Mouse (Mus musculus): ENCODE measurements around the gene Galk2. TPM values are rescaled to one million over a fixed set of nuclear protein-coding genes. Genes with fewer than 3 reads are reported as not detected.

The Galk2 gene
- total and polyA plus RNA-seq, 3 experiments, result 8.9 to 10.1 (median 10.1) TPM

DNA sequence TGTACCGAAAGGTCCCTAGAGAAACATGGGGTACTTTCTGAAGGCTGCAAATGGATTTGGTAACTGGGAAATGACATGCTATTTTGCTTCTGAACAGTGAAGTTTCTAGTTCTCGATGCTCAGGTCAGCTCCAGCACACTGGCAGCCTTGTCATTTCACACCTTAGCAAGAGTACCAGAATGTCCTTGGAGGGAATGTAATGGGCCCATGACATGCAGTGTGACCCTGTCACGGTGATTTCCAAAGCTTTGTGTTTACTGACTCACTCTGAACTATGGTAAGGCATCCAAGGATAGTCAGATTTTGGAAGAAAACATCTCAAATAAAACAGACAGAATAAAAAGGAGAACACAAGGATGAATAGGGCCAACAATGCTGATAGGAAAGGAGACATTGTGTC is 42.5 kb downstream of the Galk2 start:
- TF ChIP-seq CTCF (IDR thresholded peaks at IDR 0.05), result no peak
- TF ChIP-seq EP300 (IDR thresholded peaks at IDR 0.05; ENCODE audit: insufficient read depth, low read depth, low read length), result no peak
- no peak for TF ChIP-seq POLR2A (IDR thresholded peaks at IDR 0.05; ENCODE audit: insufficient read depth, low read depth, low read length)
- Histone ChIP-seq H3K9ac (ENCODE audit: low read depth, low read length) (no peak overlapping the region), H3K4me3 (no peak overlapping the region), H3K79me2 (replicated peaks; ENCODE audit: control insufficient read depth, insufficient read depth, low read length) (no peaks in the 10 kb centered on the region), H3K27me3 (ENCODE audit: control insufficient read depth, insufficient read depth, low read length) (no peaks in the 10 kb centered on the region), H3K4me1 (ENCODE audit: control insufficient read depth, insufficient read depth, low read length) (no peaks in the 10 kb centered on the region), H3K36me3 (ENCODE audit: control insufficient read depth, insufficient read depth, low read length) (no peaks in the 10 kb centered on the region), H3K27ac (no peak overlapping the region)
- intact Hi-C loops (cut with DNase I), result no loop called here
- no peak for DNase-seq
- 81% methylated on average over 3 of the region's 3 CpGs for WGBS

- H3K9ac ChIP-seq (ENCODE audit: low read depth, low read length), result no peak overlapping the region
- no peaks in the 10 kb centered on the region for H3K4me1 ChIP-seq (ENCODE audit: control insufficient read depth, insufficient read depth, low read length)
- no peak for DNase-seq
- H3K79me2 ChIP-seq (replicated peaks; ENCODE audit: control insufficient read depth, insufficient read depth, low read length), result no peaks in the 10 kb centered on the region
- WGBS, result 83% methylated on average over 4 of the region's 4 CpGs
- no peak overlapping the region for H3K27ac ChIP-seq
- H3K27me3 ChIP-seq (ENCODE audit: control insufficient read depth, insufficient read depth, low read length), result no peaks in the 10 kb centered on the region
- TF ChIP-seq CTCF (IDR thresholded peaks at IDR 0.05), result no peak
- no peak for TF ChIP-seq EP300 (IDR thresholded peaks at IDR 0.05; ENCODE audit: insufficient read depth, low read depth, low read length)
- TF ChIP-seq POLR2A (IDR thresholded peaks at IDR 0.05; ENCODE audit: insufficient read depth, low read depth, low read length), result no peak
- no peaks in the 10 kb centered on the region for H3K36me3 ChIP-seq (ENCODE audit: control insufficient read depth, insufficient read depth, low read length)
- intact Hi-C loops (cut with DNase I), result no loop called here
- H3K4me3 ChIP-seq, result no peak overlapping the region
These were observed 47.6 kb downstream of the Galk2 start for GRCm38 (mm10) chr2:125906407-125907066.

DNA sequence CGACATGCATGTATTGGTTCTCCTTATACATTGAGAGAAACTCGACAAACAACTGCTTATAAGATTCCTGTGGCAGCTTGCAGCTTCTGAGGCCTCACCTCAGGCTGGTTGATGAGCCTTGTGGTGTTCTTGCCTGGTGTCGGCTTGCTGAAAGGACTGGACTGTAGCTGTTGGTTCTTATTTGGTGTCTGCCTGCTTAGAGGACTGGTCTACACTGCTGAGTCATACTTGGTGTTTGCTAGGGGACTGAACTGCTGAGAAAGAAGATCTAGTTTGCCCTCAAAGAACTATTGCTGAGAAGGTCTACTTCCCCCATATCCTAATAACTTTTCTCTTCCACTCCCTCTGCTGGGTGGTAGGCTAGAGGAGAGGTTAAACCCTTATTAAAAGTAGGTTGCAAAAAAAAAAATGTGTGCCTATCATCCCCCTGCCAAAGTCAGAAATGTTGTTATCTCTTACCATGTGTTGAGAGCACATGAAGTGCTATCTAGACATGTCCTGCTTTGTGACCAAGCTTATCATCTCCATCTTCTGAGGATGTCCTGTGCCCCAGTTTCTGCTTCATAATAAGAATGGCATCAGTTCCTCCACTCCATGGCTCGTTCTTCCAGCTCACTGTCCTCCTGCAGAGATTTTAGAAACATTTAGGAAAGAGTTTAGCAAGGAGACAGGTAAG is 48.8 kb downstream of the Galk2 start:
- Histone ChIP-seq H3K27ac (no peak overlapping the region), H3K4me3 (no peak overlapping the region), H3K79me2 (replicated peaks; ENCODE audit: control insufficient read depth, insufficient read depth, low read length) (no peaks in the 10 kb centered on the region), H3K36me3 (ENCODE audit: control insufficient read depth, insufficient read depth, low read length) (no peaks in the 10 kb centered on the region), H3K4me1 (ENCODE audit: control insufficient read depth, insufficient read depth, low read length) (no peaks in the 10 kb centered on the region), H3K9ac (ENCODE audit: low read depth, low read length) (no peak overlapping the region), H3K27me3 (ENCODE audit: control insufficient read depth, insufficient read depth, low read length) (no peaks in the 10 kb centered on the region)
- WGBS, result 79% methylated on average over 4 of the region's 4 CpGs
- TF ChIP-seq CTCF (IDR thresholded peaks at IDR 0.05), result no peak
- TF ChIP-seq POLR2A (IDR thresholded peaks at IDR 0.05; ENCODE audit: insufficient read depth, low read depth, low read length), result no peak
- TF ChIP-seq EP300 (IDR thresholded peaks at IDR 0.05; ENCODE audit: insufficient read depth, low read depth, low read length), result no peak
- no peak for DNase-seq
- intact Hi-C loops (cut with DNase I), result no loop called here

DNA sequence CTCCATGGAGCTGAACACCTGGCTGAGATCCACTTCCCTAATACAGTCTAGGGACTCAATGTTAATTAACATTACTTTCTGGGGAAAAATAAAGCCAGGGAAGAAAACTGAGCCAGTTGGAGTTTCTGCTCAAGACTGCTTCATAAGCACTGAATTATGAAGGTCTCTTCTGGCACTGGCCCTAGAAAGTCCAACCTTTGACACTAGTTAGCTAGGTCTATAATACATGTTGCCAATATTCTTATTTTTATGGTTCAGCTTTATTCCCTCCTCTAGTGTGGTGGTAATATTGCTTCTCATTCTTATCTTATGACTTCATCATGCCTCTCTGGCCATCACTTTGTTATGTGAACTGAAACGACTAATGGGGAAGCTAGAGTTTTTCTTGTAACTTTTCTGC is 55.3 kb downstream of the Galk2 start:
- H3K4me3 ChIP-seq, result no peak overlapping the region
- no peaks in the 10 kb centered on the region for H3K27me3 ChIP-seq (ENCODE audit: control insufficient read depth, insufficient read depth, low read length)
- H3K36me3 ChIP-seq (ENCODE audit: control insufficient read depth, insufficient read depth, low read length), result no peaks in the 10 kb centered on the region
- no peak overlapping the region for H3K27ac ChIP-seq
- intact Hi-C loops (cut with DNase I), result no loop called here
- H3K4me1 ChIP-seq (ENCODE audit: control insufficient read depth, insufficient read depth, low read length), result no peaks in the 10 kb centered on the region
- TF ChIP-seq POLR2A (IDR thresholded peaks at IDR 0.05; ENCODE audit: insufficient read depth, low read depth, low read length) (no peak), CTCF (IDR thresholded peaks at IDR 0.05) (no peak), EP300 (IDR thresholded peaks at IDR 0.05; ENCODE audit: insufficient read depth, low read depth, low read length) (no peak)
- H3K79me2 ChIP-seq (replicated peaks; ENCODE audit: control insufficient read depth, insufficient read depth, low read length), result no peaks in the 10 kb centered on the region
- no peak overlapping the region for H3K9ac ChIP-seq (ENCODE audit: low read depth, low read length)
- DNase-seq, result no peak
- WGBS, result 50% methylated on average over 1 of the region's 1 CpGs

DNA sequence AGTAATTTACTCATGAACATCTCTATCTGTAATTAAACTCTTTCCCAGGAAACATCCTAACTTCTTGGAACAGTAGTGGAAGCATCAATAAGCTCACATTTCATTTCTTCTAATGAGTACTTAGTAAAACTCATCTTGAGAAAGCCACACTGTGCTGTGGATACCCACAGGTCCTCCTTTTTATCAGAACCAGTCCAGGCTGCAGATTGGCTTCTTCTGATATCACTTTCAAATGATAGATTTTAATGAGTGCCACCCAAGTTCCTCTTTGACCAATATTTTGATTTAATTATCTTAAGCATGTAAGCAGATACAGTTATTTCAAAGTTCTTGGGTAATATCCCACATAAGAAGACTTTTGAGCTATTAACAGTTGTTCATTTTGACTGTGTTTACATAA is 55.8 kb downstream of the Galk2 start:
- Histone ChIP-seq H3K27ac (no peak overlapping the region), H3K79me2 (replicated peaks; ENCODE audit: control insufficient read depth, insufficient read depth, low read length) (no peaks in the 10 kb centered on the region), H3K4me1 (ENCODE audit: control insufficient read depth, insufficient read depth, low read length) (no peaks in the 10 kb centered on the region), H3K36me3 (ENCODE audit: control insufficient read depth, insufficient read depth, low read length) (no peaks in the 10 kb centered on the region), H3K4me3 (no peak overlapping the region), H3K9ac (ENCODE audit: low read depth, low read length) (no peak overlapping the region), H3K27me3 (ENCODE audit: control insufficient read depth, insufficient read depth, low read length) (no peaks in the 10 kb centered on the region)
- DNase-seq, result no peak
- TF ChIP-seq POLR2A (IDR thresholded peaks at IDR 0.05; ENCODE audit: insufficient read depth, low read depth, low read length) (no peak), CTCF (IDR thresholded peaks at IDR 0.05) (no peak), EP300 (IDR thresholded peaks at IDR 0.05; ENCODE audit: insufficient read depth, low read depth, low read length) (no peak)
- intact Hi-C loops (cut with DNase I), result no loop called here

DNA sequence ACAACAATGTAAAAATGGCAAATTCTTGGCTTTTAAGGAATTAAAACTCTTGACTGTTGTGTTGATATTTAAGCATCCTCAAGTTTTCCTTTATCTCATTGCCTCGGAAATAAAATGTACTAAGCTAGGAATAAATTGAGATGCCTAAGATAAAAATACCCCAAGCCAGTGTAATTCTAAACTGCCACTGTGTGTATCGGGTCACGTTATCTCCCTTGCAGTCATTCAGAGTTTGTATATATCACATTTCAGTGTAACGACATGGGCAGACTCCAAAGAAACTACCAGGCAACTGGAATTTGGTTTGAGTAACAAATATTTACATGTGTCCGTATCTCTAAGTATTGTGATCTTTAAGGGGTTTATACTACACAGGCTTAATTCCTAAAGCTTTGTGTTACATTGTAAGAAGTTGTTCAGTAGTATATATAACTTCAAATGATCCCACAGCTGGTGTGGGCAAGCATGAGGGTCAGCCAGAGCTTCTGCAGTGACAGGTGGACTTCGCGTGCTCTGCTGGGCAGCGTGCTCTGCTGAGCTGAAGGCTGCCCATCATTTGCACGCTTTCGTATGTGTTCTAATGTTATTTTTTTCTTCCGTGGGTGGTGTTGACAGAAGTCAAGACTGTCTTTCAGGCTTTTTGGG is 57.9 kb downstream of the Galk2 start:
- TF ChIP-seq CTCF (IDR thresholded peaks at IDR 0.05) (no peak), EP300 (IDR thresholded peaks at IDR 0.05; ENCODE audit: insufficient read depth, low read depth, low read length) (no peak), POLR2A (IDR thresholded peaks at IDR 0.05; ENCODE audit: insufficient read depth, low read depth, low read length) (no peak)
- Histone ChIP-seq H3K4me3 (no peak overlapping the region), H3K9ac (ENCODE audit: low read depth, low read length) (no peak overlapping the region), H3K79me2 (replicated peaks; ENCODE audit: control insufficient read depth, insufficient read depth, low read length) (no peaks in the 10 kb centered on the region), H3K27ac (no peak overlapping the region), H3K27me3 (ENCODE audit: control insufficient read depth, insufficient read depth, low read length) (no peaks in the 10 kb centered on the region), H3K36me3 (ENCODE audit: control insufficient read depth, insufficient read depth, low read length) (no peaks in the 10 kb centered on the region), H3K4me1 (ENCODE audit: control insufficient read depth, insufficient read depth, low read length) (no peaks in the 10 kb centered on the region)
- 84% methylated on average over 11 of the region's 11 CpGs for WGBS
- DNase-seq, result no peak
- intact Hi-C loops (cut with DNase I), result no loop called here

Measured in heart, adult 2 months (tissue).